Mouse (Mus musculus): ENCODE results near the gene Afg1l.

GRCm38 (mm10) chr10:42346179-42346877 lies 132.0 kb downstream of the Afg1l start:
- no peak for TF ChIP-seq CTCF (conservative IDR thresholded peaks at IDR 0.05; ENCODE audit: insufficient read depth, insufficient read length, low read depth, low read length)
- TF ChIP-seq POLR2A (IDR thresholded peaks at IDR 0.05; ENCODE audit: low read depth, low read length), result no peak

Data from kidney, adult 2 months (tissue).